Mouse (Mus musculus): ENCODE data around the gene Npb.

DNA sequence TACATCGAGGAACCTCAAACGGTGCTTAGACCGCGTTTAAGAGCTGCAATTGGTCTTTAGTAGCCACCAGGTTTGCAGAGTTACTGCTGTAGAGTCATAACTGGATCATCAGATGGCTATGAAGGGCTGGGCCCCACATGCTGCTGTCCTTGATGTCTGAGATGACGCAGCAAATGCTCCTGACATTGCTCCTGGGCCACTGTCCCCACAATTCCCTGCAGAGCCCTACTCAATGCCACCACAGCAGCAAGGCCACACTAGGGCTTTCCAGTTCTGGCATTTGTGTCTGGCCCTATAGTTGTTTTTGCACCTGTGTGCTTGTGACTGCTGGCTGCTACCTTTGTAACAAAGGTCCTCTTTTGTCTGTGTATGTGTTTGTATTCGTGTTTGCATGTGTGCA lies 14.5 kb downstream of the Npb start:
- TF ChIP-seq CTCF (IDR thresholded peaks at IDR 0.05; ENCODE audit: borderline replicate concordance, insufficient read depth, low read length): no peak
- TF ChIP-seq POLR2A (IDR thresholded peaks at IDR 0.05; ENCODE audit: low read depth, low read length): no peak

Measured in embryonic fibroblast, embryonic 13.5 days (primary cell).